Mouse (Mus musculus): ENCODE results near the gene Wnt10a.
"Not testable (repeated sequence)": the region's sequence is repeated elsewhere in the genome, so short reads cannot be mapped to it uniquely, and the experiment has no call there.

The Wnt10a gene

GRCm38 (mm10) chr1:74787846-74788245, 3.5 kb upstream of the Wnt10a start:
- peak; percentile 62 to 72 for DNase-seq

- no peak for DNase-seq
These were observed 2.6 kb upstream of the Wnt10a start for GRCm38 (mm10) chr1:74788603-74789176.

GRCm38 (mm10) chr1:74790095-74790494, 1.2 kb upstream of the Wnt10a start:
- no peak for DNase-seq

- no peak for DNase-seq
These were observed 1.7 kb downstream of the Wnt10a start for GRCm38 (mm10) chr1:74792831-74793660.

- no peak for DNase-seq
These were observed 3.3 kb downstream of the Wnt10a start for GRCm38 (mm10) chr1:74794487-74795144.

DNA sequence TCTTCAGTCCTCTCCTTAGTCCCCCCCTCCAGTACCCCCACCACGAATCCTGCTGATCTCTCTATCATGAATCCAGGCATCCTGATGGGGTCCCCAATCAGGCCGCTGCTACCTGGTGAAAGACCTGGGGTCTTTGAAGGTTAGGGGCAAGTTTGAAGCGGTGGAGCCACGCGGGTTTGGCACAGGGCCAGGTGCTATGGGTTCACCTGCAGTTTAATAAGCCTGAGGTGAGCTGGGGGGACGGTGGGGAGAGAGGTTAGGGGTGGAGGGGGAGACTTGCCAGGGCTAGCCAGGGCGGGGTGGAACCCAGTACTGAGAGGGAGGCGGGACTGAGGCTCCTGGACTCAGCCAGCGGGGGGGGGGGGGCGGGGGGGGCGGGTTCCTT, 3.8 kb downstream of the Wnt10a start:
- DNase-seq, result no peak

GRCm38 (mm10) chr1:74797459-74797858, 6.1 kb downstream of the Wnt10a start:
- DNase-seq, result no peak

DNA sequence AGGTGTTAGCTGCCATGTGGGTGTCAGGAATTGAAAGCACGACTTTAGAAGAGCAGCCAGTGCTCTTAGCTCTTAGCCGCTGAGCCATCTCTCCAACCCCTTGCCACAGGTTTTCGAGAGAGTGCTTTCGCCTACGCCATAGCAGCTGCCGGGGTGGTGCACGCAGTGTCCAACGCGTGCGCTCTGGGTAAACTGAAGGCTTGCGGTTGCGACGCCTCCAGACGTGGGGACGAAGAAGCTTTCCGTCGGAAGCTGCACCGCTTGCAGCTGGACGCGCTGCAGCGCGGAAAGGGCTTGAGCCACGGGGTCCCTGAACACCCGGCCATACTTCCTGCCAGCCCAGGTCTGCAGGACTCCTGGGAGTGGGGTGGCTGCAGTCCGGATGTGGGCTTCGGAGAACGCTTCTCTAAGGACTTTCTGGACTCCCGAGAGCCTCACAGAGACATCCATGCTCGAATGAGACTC, 9.1 kb downstream of the Wnt10a start:
- no peak for DNase-seq

DNA sequence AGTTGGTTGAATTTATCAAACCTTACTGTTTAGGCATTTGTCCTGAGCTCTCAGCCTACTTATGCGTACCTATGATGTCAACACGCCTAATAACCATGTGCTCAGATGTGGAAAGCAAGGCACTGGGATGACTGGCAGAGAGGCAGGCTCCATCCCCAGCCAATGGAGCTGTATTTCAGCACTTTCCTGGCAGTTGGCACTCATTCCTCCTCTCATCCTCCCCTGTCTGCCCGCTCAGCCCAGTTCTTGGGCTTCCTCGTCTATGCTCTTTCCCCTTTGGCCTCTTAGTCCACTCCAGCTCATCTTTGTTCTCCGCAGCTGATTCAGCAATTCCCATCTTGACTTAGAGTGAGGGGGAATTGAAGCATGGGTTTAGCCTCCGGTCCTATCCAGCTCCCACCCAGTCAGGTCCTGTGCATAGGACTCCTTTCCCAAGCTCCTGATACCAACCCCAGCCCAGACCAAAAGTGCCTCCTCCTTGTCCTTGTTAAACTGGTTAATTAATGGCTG, 10.4 kb downstream of the Wnt10a start:
- no peak for DNase-seq

- peak; percentile 81 to 82 for DNase-seq
These were observed 11.7 kb downstream of the Wnt10a start for GRCm38 (mm10) chr1:74802795-74803656.

GRCm38 (mm10) chr1:74804211-74804870, 13.0 kb downstream of the Wnt10a start:
- no peak for DNase-seq

DNA sequence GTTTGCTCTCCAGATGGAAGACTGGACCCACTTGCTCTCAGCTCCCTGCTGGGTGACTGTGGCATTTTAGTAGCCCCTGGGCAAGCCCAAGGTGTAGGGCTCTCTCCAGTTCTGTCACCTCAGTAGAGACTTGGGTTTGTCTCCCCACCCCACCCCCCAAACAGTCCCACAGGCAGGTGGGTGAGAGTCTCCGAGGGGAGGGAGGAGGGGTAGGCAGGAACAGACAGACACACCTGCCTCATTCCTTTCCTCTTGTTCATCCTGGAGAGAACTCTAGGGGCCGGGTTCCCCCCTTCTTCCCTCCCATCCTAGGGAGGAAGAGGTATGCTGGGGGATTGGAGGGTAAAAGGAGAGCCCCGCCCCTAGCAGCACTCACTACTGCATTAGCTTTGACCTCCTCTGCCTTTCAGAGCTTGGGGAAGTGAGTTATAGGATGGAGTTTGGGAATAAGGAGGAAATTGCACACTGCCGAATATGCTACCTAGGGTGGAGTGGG, 14.1 kb downstream of the Wnt10a start:
- DNase-seq, result no peak

DNA sequence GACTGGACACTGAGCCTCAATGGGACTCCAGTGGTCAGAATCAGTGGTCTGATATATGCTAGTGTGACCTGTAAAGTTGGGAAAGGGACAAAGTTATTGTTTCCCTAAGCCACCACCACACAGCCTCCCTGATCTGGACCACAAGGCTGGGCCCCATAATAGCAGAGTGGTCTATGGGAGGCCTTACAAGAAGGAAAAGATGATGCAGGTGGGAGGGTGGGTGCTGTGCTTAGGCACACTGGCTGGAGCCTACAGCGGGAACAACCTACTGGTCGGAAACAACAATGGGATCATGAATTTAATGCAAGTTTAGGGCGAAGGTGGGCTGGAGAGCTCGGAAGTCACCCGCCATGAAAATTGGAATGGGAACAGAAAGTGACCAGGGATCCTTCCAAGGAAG, 14.5 kb downstream of the Wnt10a start:
- no peak for DNase-seq

- no peak for DNase-seq
These were observed 15.3 kb downstream of the Wnt10a start for GRCm38 (mm10) chr1:74806360-74807311.

GRCm38 (mm10) chr1:74807551-74808071, 16.3 kb downstream of the Wnt10a start:
- DNase-seq, result no peak

- DNase-seq, result peak; percentile 86
These were observed 16.8 kb downstream of the Wnt10a start for GRCm38 (mm10) chr1:74808078-74808477.

DNA sequence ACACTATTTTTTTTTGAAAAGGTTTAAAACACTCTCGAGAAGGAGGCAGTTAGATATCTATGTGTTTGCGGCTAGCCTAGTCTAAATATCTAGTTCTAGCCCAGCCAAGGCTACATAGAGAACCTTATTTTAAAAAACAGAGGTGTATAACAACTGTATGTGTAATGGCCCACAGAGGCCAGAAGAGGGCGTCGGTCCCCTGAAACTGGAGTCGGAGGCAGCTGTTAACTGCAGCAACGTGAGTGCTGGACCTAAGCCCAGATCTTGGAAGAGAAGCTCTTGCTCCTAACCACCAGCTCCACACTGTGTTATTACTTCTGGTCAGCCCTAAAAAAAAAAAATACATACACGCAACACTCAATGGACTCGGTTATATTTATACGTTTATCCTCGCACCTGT, 17.7 kb downstream of the Wnt10a start:
- no peak for DNase-seq

DNA sequence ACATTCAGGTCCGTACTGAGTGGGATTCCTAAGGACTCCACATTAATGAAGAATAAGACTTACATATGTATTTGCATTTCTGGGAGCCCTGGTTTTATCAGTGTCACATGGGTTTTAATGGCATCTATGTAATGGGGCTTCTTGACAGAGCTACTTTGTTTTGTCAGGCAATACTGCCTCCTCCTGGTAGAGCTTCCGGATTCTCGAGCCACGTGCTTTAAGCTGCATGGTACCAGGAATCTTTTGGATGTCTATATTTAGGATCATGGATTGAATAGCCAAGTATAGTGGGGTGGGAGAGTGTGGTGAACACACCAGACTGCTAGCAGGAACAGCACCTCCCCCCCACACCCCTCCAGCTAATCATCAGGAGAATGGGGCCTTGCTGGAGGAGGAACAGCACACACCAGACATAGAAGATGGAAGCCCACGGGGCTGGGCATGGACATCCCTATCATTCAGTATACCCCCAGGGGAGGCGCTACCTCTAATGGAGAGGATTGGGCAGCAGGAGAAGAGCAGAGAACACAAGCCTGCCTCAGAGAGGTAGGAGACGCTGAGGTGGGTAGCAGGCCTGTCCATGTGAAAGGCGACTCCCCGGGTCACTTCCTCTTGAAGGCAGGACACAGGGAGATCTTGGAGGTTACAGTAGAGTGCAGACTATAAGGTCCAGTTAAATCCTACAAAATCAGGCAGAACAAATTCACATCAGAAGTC, 23.8 kb downstream of the Wnt10a start:
- no peak for DNase-seq

GRCm38 (mm10) chr1:74815965-74816364, 24.6 kb downstream of the Wnt10a start:
- not testable (repeated sequence) for DNase-seq
